Comparison of ENCODE assay signal across 10 mouse cellular contexts in the genomic region with DNA sequence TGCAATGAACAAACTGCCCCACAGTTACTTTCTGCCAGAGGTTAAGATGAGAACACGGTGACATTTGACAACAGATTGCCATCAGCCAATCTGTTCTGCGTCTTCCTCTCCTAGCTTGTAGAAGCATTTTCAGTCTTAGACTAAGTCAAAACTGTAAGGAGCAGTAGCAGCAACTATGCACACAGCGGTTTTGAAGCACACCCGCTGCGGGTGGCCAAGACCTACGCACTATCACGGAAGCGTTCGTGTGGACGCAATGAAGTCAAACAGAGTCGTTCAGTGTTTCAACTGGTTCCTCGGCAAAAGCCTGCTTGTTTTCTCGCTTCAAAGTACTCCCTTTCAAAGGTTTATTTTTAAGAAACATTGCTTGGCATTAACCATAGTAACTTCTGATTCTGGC.
A peak's percentile ranks its signal among the peaks of the same experiment; 100 is the strongest.
DNase-seq lines count a peak whose midpoint lies in the region; ATAC-seq lines count a peak whose summit lies in the region.
"Had no signal": no experiment of that assay in that cellular context is flagged by ENCODE, and none has a peak within 500 bp of the region (broad histone marks: within the 10 kb centered on the region; RNA-seq: fewer than 3 reads in every experiment).

No protein-coding gene starts in this region.

- H3K4me2 ChIP-seq in heart, embryonic 13.5 days = peak overlapping the region; percentile 65
- H3K4me2 ChIP-seq in lung, embryonic 15.5 days = peak overlapping the region; percentile 43
- H3K4me2 ChIP-seq in hindbrain, embryonic 14.5 days (replicated peaks) = no peak overlapping the region
- H3K4me2 ChIP-seq in midbrain, embryonic 13.5 days (replicated peaks) = no peak overlapping the region
- H3K4me2 ChIP-seq: liver, embryonic 13.5 days had no signal

- H3K9ac ChIP-seq in heart, embryonic 13.5 days = no peak overlapping the region
- H3K9ac ChIP-seq in lung, embryonic 15.5 days = no peak overlapping the region
- no peak overlapping the region for H3K9ac ChIP-seq in hindbrain, embryonic 14.5 days
- no peak overlapping the region for H3K9ac ChIP-seq in midbrain, embryonic 13.5 days (replicated peaks)
- H3K9ac ChIP-seq: liver, embryonic 13.5 days had no signal

- no peak for DNase-seq in heart, adult 8-10 months (ENCODE audit: low spot score)
- no peak for DNase-seq in lung, postnatal 36 days
- no peak for DNase-seq in hindbrain, embryonic 14.5 days (ENCODE audit: low spot score)
- no peak for DNase-seq in kidney, postnatal 36 days
- no peak for DNase-seq in kidney, postnatal 14 days
- DNase-seq: kidney, adult 2 months; liver, embryonic 13.5 days had no signal

- H3K4me1 ChIP-seq in heart, embryonic 13.5 days = peaks cover 14% of the 10 kb centered on the region
- peaks cover 2% of the 10 kb centered on the region for H3K4me1 ChIP-seq in lung, embryonic 15.5 days
- peaks cover 17% of the 10 kb centered on the region for H3K4me1 ChIP-seq in hindbrain, embryonic 14.5 days (replicated peaks; ENCODE audit: control insufficient read depth, insufficient read depth, low read length)
- H3K4me1 ChIP-seq in midbrain, embryonic 13.5 days (replicated peaks) = peaks cover 15% of the 10 kb centered on the region
- H3K4me1 ChIP-seq: liver, embryonic 13.5 days had no signal

- no peak overlapping the region for H3K27ac ChIP-seq in heart, embryonic 13.5 days (replicated peaks)
- 0 out of 2 replicates have a peak overlapping the region, but pooled peaks have one; percentile 6 for H3K27ac ChIP-seq in lung, embryonic 15.5 days
- peak overlapping the region; percentile 73 for H3K27ac ChIP-seq in hindbrain, embryonic 14.5 days
- H3K27ac ChIP-seq in midbrain, embryonic 13.5 days = peak overlapping the region; percentile 76
- H3K27ac ChIP-seq: liver, embryonic 13.5 days had no signal

- peak overlapping the region; percentile 27 for H3K4me3 ChIP-seq in heart, embryonic 13.5 days
- peak overlapping the region; percentile 9; the same call in 1 of the 2 replicates for H3K4me3 ChIP-seq in lung, embryonic 15.5 days
- H3K4me3 ChIP-seq in hindbrain, embryonic 14.5 days (replicated peaks; ENCODE audit: low read length) = no peak overlapping the region
- no peak overlapping the region for H3K4me3 ChIP-seq in midbrain, embryonic 13.5 days (replicated peaks)
- H3K4me3 ChIP-seq: liver, embryonic 13.5 days had no signal

- peaks cover 2% of the 10 kb centered on the region; the same call in 1 of the 2 replicates for H3K9me3 ChIP-seq in heart, embryonic 13.5 days
- no peaks in the 10 kb centered on the region for H3K9me3 ChIP-seq in lung, embryonic 15.5 days
- H3K9me3 ChIP-seq in hindbrain, embryonic 14.5 days (ENCODE audit: control insufficient read depth, low read length) = no peaks in the 10 kb centered on the region
- H3K9me3 ChIP-seq in midbrain, embryonic 13.5 days = no peaks in the 10 kb centered on the region; the same call in 1 of the 2 replicates
- H3K9me3 ChIP-seq: liver, embryonic 13.5 days had no signal

- WGBS in heart, embryonic 13.5 days = 51% methylated on average over 13 of the region's 13 CpGs
- WGBS in lung, embryonic 15.5 days = 21% methylated on average over 13 of the region's 13 CpGs
- WGBS in hindbrain, embryonic 14.5 days = 81% methylated on average over 13 of the region's 13 CpGs
- WGBS in midbrain, embryonic 13.5 days = 83% methylated on average over 13 of the region's 13 CpGs

- no peaks in the 10 kb centered on the region for H3K36me3 ChIP-seq in heart, embryonic 13.5 days
- H3K36me3 ChIP-seq in lung, embryonic 15.5 days = no peaks in the 10 kb centered on the region
- no peaks in the 10 kb centered on the region for H3K36me3 ChIP-seq in hindbrain, embryonic 14.5 days (replicated peaks; ENCODE audit: control insufficient read depth, insufficient read depth)
- no peaks in the 10 kb centered on the region for H3K36me3 ChIP-seq in midbrain, embryonic 13.5 days
- H3K36me3 ChIP-seq: liver, embryonic 13.5 days had no signal

- H3K27me3 ChIP-seq in heart, embryonic 13.5 days (replicated peaks) = 0 out of 2 replicates have a peak, but pooled peaks cover 2% of the 10 kb centered on the region
- no peaks in the 10 kb centered on the region for H3K27me3 ChIP-seq in lung, embryonic 15.5 days
- no peaks in the 10 kb centered on the region for H3K27me3 ChIP-seq in hindbrain, embryonic 14.5 days (ENCODE audit: control insufficient read depth, insufficient read depth, low read length)
- no peaks in the 10 kb centered on the region for H3K27me3 ChIP-seq in midbrain, embryonic 13.5 days
- H3K27me3 ChIP-seq: liver, embryonic 13.5 days had no signal

- ATAC-seq in heart, embryonic 13.5 days (ENCODE audit: extremely low read depth, insufficient number of reproducible peaks, low FRiP score, low TSS enrichment) = no peak
- ATAC-seq in lung, embryonic 15.5 days (ENCODE audit: borderline replicate concordance, extremely low read depth, low FRiP score, low TSS enrichment) = no peak
- no peak for ATAC-seq in hindbrain, embryonic 14.5 days (ENCODE audit: low FRiP score)
- ATAC-seq in midbrain, embryonic 13.5 days = no peak

Comparison
In these comparisons a context has a peak if more than half of its experiments do, and no peak if none do; other contexts are left out.
1. H3K4me2 ChIP-seq: peak in heart, embryonic 13.5 days (single experiment) and lung, embryonic 15.5 days (single experiment); none in hindbrain, embryonic 14.5 days (single experiment) and midbrain, embryonic 13.5 days (single experiment).
2. H3K4me3 ChIP-seq: peak in heart, embryonic 13.5 days (single experiment) and lung, embryonic 15.5 days (single experiment); none in hindbrain, embryonic 14.5 days (single experiment) and midbrain, embryonic 13.5 days (single experiment).